Mouse (Mus musculus) MEL (cell line): ENCODE measurements at regions not wholly inside any gene's neighbourhood (a gene's known extent, or its start where the extent isn't known, plus 50 kb on each side); places are given as distances from the start of the nearest gene placed in this dataset.

Experiments used
- DNase-seq: peaks from one replicate; pipeline ENCODE4 v3.0.0; 2011; ENCODE audit warnings: low read depth, low spot score
- H3K27ac ChIP-seq: 2 replicates; pipeline ENCODE4 v1.5.1; 2012; ENCODE audit warnings: low read depth, mild to moderate bottlenecking, control low read depth, low read length, moderate library complexity; ENCODE audit not compliant: control insufficient read depth
- H3K27me3 ChIP-seq, 2 experiments: fragments of 150-350 bp in 1 of 2; sonication (generic) in 1 of 2; 2 replicates each; pipeline ENCODE4 v1.6.1; 2012; ENCODE audit warnings: low read length in 2 of 2, mild to moderate bottlenecking in 2 of 2, improper control_type of control experiment in 1 of 2, moderate library complexity in 1 of 2; ENCODE audit not compliant: insufficient read depth in 2 of 2, control insufficient read depth in 1 of 2
- H3K36me3 ChIP-seq, 2 experiments: 2 replicates each; pipeline ENCODE4 v1.6.1; 2012 to 2014; ENCODE audit warnings: low read length in 2 of 2, improper control_type of control experiment in 1 of 2, inconsistent platforms in 1 of 2, mild to moderate bottlenecking in 1 of 2; ENCODE audit not compliant: insufficient read depth in 2 of 2, control insufficient read depth in 1 of 2
- H3K4me1 ChIP-seq, 2 experiments: fragments of 150-350 bp in 1 of 2; sonication (generic) in 1 of 2; 2 replicates each; pipeline ENCODE4 v1.6.1; 2012; ENCODE audit warnings: low read length in 2 of 2, improper control_type of control experiment in 1 of 2, mild to moderate bottlenecking in 1 of 2; ENCODE audit not compliant: insufficient read depth in 2 of 2, control insufficient read depth in 1 of 2
- H3K4me3 ChIP-seq, 2 experiments: fragments of 150-350 bp in 1 of 2; sonication (generic) in 1 of 2; 2 replicates each; pipeline ENCODE4 v1.5.1; 2012; ENCODE audit warnings: low read depth in 2 of 2, low read length in 2 of 2, mild to moderate bottlenecking in 2 of 2, moderate library complexity in 2 of 2, control low read depth in 1 of 2, improper control_type of control experiment in 1 of 2; ENCODE audit not compliant: control insufficient read depth in 1 of 2, insufficient read depth in 1 of 2
- H3K79me2 ChIP-seq: 2 replicates; pipeline ENCODE4 v1.6.1; 2012; ENCODE audit warnings: mild to moderate bottlenecking, low read length, moderate library complexity; ENCODE audit not compliant: control insufficient read depth, poor library complexity, insufficient read depth
- H3K9ac ChIP-seq: 2 replicates; pipeline ENCODE4 v1.6.1; 2012; ENCODE audit warnings: low read depth, mild to moderate bottlenecking, control low read depth, low read length, moderate library complexity; ENCODE audit not compliant: control insufficient read depth, poor library complexity, severe bottlenecking
- H3K9me3 ChIP-seq: fragments of 150-350 bp; sonication (generic); replicated peaks from 2 replicates; pipeline ENCODE4 v1.6.1; 2012; ENCODE audit warnings: mild to moderate bottlenecking, low read length, improper control_type of control experiment, moderate library complexity; ENCODE audit not compliant: insufficient read depth
- BHLHE40 ChIP-seq: IDR thresholded peaks from 2 replicates; pipeline ENCODE4 v1.6.1; 2012; ENCODE audit warnings: low read depth, mild to moderate bottlenecking, inconsistent platforms, low read length, improper control_type of control experiment, borderline replicate concordance
- CHD1 ChIP-seq: IDR thresholded peaks from 2 replicates; pipeline ENCODE4 v1.6.1; 2012; ENCODE audit warnings: low read depth, mild to moderate bottlenecking, inconsistent platforms, low read length, improper control_type of control experiment
- CHD2 ChIP-seq: IDR thresholded peaks from 2 replicates; pipeline ENCODE4 v1.6.1; 2011; ENCODE audit warnings: low read length, improper control_type of control experiment
- E2F4 ChIP-seq: IDR thresholded peaks from 2 replicates; pipeline ENCODE4 v1.6.1; 2011; ENCODE audit warnings: low read depth, low read length, improper control_type of control experiment, borderline replicate concordance
- ELF1 ChIP-seq: IDR thresholded peaks from 2 replicates; pipeline ENCODE4 v1.6.1; 2014; ENCODE audit warnings: low read depth, mild to moderate bottlenecking, inconsistent platforms, low read length, improper control_type of control experiment, moderate library complexity
- EP300 ChIP-seq, 2 experiments: IDR thresholded peaks; 2 replicates each; pipeline ENCODE4 v1.6.1; 2011; ENCODE audit warnings: improper control_type of control experiment in 2 of 2, low read length in 2 of 2, low read depth in 1 of 2, mild to moderate bottlenecking in 1 of 2
- GATA1 ChIP-seq: IDR thresholded peaks from 2 replicates; pipeline ENCODE4 v1.6.1; 2011; ENCODE audit warnings: low read depth, low read length, improper control_type of control experiment
- JUND ChIP-seq: IDR thresholded peaks from 2 replicates; pipeline ENCODE4 v1.6.1; 2011; ENCODE audit warnings: low read depth, mild to moderate bottlenecking, improper control_type of control experiment, low read length
- KAT2A ChIP-seq: conservative IDR thresholded peaks from 2 replicates; pipeline ENCODE4 v1.6.1; 2012; ENCODE audit warnings: low read depth, low read length, improper control_type of control experiment, inconsistent platforms
- MAX ChIP-seq: IDR thresholded peaks from 2 replicates; pipeline ENCODE4 v1.6.1; 2011; ENCODE audit warnings: low read length, improper control_type of control experiment
- MEF2A ChIP-seq: IDR thresholded peaks from 2 replicates; pipeline ENCODE4 v1.6.1; 2014; ENCODE audit warnings: low read depth, mild to moderate bottlenecking, inconsistent platforms, low read length, improper control_type of control experiment; ENCODE audit not compliant: poor library complexity, insufficient replicate concordance, severe bottlenecking; ENCODE audit errors: extremely low read depth
- MXI1 ChIP-seq: IDR thresholded peaks from 2 replicates; pipeline ENCODE4 v1.6.1; 2011; ENCODE audit warnings: mild to moderate bottlenecking, low read depth, low read length, improper control_type of control experiment
- MYB ChIP-seq: IDR thresholded peaks from 2 replicates; pipeline ENCODE4 v1.6.1; 2011; ENCODE audit warnings: mild to moderate bottlenecking, low read depth, low read length, improper control_type of control experiment
- MYC ChIP-seq: IDR thresholded peaks from 2 replicates; pipeline ENCODE4 v1.6.1; 2011; ENCODE audit warnings: low read depth, mild to moderate bottlenecking, low read length, improper control_type of control experiment, moderate library complexity
- NELFE ChIP-seq: IDR thresholded peaks from 2 replicates; pipeline ENCODE4 v1.6.1; 2011; ENCODE audit warnings: low read depth, low read length, improper control_type of control experiment
- NRF1 ChIP-seq: IDR thresholded peaks from 2 replicates; pipeline ENCODE4 v1.6.1; 2014; ENCODE audit warnings: low read depth, mild to moderate bottlenecking, inconsistent platforms, low read length, improper control_type of control experiment, moderate library complexity; ENCODE audit not compliant: poor library complexity, insufficient read depth, severe bottlenecking
- POLR2AphosphoS2 ChIP-seq: IDR thresholded peaks from 2 replicates; pipeline ENCODE4 v1.6.1; 2011; ENCODE audit warnings: low read length, improper control_type of control experiment
- RAD21 ChIP-seq: IDR thresholded peaks from 2 replicates; pipeline ENCODE4 v1.6.1; 2011; ENCODE audit warnings: mild to moderate bottlenecking, low read depth, low read length, improper control_type of control experiment
- SIN3A ChIP-seq: IDR thresholded peaks from 2 replicates; pipeline ENCODE4 v1.6.1; 2012; ENCODE audit warnings: low read length, improper control_type of control experiment, inconsistent platforms
- SMC3 ChIP-seq: IDR thresholded peaks from 2 replicates; pipeline ENCODE4 v1.6.1; 2011; ENCODE audit warnings: low read depth, low read length, improper control_type of control experiment
- USF2 ChIP-seq, 2 experiments: IDR thresholded peaks; 2 replicates each; pipeline ENCODE4 v1.6.1; 2011 to 2012; ENCODE audit warnings: improper control_type of control experiment in 2 of 2, low read length in 2 of 2, borderline replicate concordance in 1 of 2, inconsistent platforms in 1 of 2, low read depth in 1 of 2, mild to moderate bottlenecking in 1 of 2; ENCODE audit not compliant: insufficient read depth in 1 of 2
- ZC3H11A ChIP-seq: IDR thresholded peaks from 2 replicates; pipeline ENCODE4 v1.6.1; 2012; ENCODE audit warnings: low read depth, mild to moderate bottlenecking, inconsistent platforms, low read length, improper control_type of control experiment
- ZKSCAN1 ChIP-seq: IDR thresholded peaks from 2 replicates; pipeline ENCODE4 v1.6.1; 2012; ENCODE audit warnings: low read depth, mild to moderate bottlenecking, inconsistent platforms, low read length, improper control_type of control experiment, moderate library complexity
- ZMIZ1 ChIP-seq: IDR thresholded peaks from 2 replicates; pipeline ENCODE4 v1.6.1; 2012; ENCODE audit warnings: low read depth, mild to moderate bottlenecking, inconsistent platforms, low read length, improper control_type of control experiment, moderate library complexity
- ZNF384 ChIP-seq: IDR thresholded peaks from 2 replicates; pipeline ENCODE4 v1.6.1; 2012; ENCODE audit warnings: low read depth, mild to moderate bottlenecking, inconsistent platforms, low read length, improper control_type of control experiment

DNA sequence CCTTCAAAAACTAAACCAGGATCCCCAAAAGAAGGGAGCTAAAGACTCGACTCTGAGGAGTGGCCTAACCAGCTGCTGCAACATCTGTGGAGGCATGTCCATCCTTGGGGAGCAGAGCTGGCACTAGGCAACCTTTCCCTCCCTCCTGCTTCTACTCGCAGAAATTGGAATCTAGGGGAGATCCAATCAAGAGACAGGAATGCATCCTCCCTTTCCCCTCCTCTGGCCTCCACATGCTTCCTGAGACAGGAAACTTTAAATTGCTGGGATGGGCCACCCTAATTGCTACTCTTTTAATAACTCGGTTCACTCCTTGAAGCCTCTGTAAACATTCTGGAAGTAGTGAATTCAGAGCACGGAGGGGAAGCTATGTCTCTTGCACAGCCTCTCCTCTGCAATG lies 117.9 kb downstream of the Trib2 start:
- Histone ChIP-seq H3K4me1 (no peaks in the 10 kb centered on the region), H3K9me3 (no peaks in the 10 kb centered on the region), H3K4me3 (no peak overlapping the region), H3K36me3 (no peaks in the 10 kb centered on the region), H3K27ac (no peak overlapping the region), H3K9ac (no peak overlapping the region), H3K27me3 (no peaks in the 10 kb centered on the region), H3K79me2 (no peaks in the 10 kb centered on the region)
- DNase-seq, result no peak
- TF ChIP-seq ZKSCAN1 (no peak), ZC3H11A (no peak), RAD21 (no peak), CHD1 (no peak), ZNF384 (no peak), ELF1 (no peak), MXI1 (no peak), ZMIZ1 (no peak), POLR2AphosphoS2 (no peak), CHD2 (no peak), GATA1 (no peak), MEF2A (no peak), MYC (no peak), KAT2A (no peak), NRF1 (no peak), SIN3A (no peak), EP300 (IDR thresholded peaks at IDR 0.05; ENCODE audit: low read depth in 1 of 2, low read length in 2 of 2) (no peak), SMC3 (no peak), NELFE (no peak)

GRCm38 (mm10) chr12:15698042-15698771 lies 118.5 kb downstream of the Trib2 start:
- H3K27me3 ChIP-seq, result no peaks in the 10 kb centered on the region
- TF ChIP-seq MYC, result no peak
- TF ChIP-seq MYB, result no peak
- no peak for TF ChIP-seq E2F4
- TF ChIP-seq JUND, result no peak
- no peak for TF ChIP-seq ZKSCAN1
- no peak for TF ChIP-seq MAX
- TF ChIP-seq CHD2, result no peak
- TF ChIP-seq GATA1, result no peak
- no peak for TF ChIP-seq ZC3H11A
- no peak for TF ChIP-seq NRF1
- TF ChIP-seq BHLHE40, result no peak
- no peak for TF ChIP-seq USF2 (IDR thresholded peaks at IDR 0.05; ENCODE audit: borderline replicate concordance in 1 of 2, insufficient read depth in 1 of 2, low read depth in 1 of 2, low read length in 2 of 2)
- TF ChIP-seq CHD1, result no peak
- H3K79me2 ChIP-seq, result no peaks in the 10 kb centered on the region
- H3K27ac ChIP-seq, result no peak overlapping the region
- no peaks in the 10 kb centered on the region for H3K4me1 ChIP-seq
- no peak overlapping the region for H3K9ac ChIP-seq
- DNase-seq, result no peak
- no peaks in the 10 kb centered on the region for H3K9me3 ChIP-seq
- no peak overlapping the region for H3K4me3 ChIP-seq
- no peaks in the 10 kb centered on the region for H3K36me3 ChIP-seq
